Mouse (Mus musculus) bone marrow, adult 2 months (tissue): Measurements from ENCODE around the gene Atxn1.

Source experiments
- CTCF ChIP-seq: fragments of 200-500 bp; IDR thresholded peaks from 2 replicates; pipeline ENCODE4 v1.5.1; 2011; ENCODE audit warnings: low read length, control low read depth; ENCODE audit not compliant: control insufficient read depth, insufficient read depth
- POLR2A ChIP-seq: fragments of 200-500 bp; IDR thresholded peaks from 2 replicates; pipeline ENCODE4 v1.6.1; 2011; ENCODE audit warnings: low read depth, mild to moderate bottlenecking, control low read depth, low read length, borderline replicate concordance; ENCODE audit not compliant: control insufficient read depth

- TF ChIP-seq CTCF (no peak), POLR2A (no peak)
Measured at GRCm38 (mm10) chr13:45967371-45967770, 2.6 kb upstream of the Atxn1 start.
